Mouse (Mus musculus) intestine, embryonic 16.5 days (tissue): ENCODE data around the gene Tinagl1. TPM values are rescaled to one million over a fixed set of nuclear protein-coding genes. Genes with fewer than 3 reads are reported as not detected.

ENCODE experiments used
- ATAC-seq: fragments of 200-750 bp; cut with Nextera tagmentation; 2 replicates; pipeline ENCODE4 v1.8.0; 2017; ENCODE audit warnings: moderate TSS enrichment, moderate library complexity
- H3K27ac ChIP-seq: fragments of 300-500 bp; sonication (generic); 2 replicates; pipeline ENCODE4 v1.5.1; 2014; ENCODE audit warnings: mild to moderate bottlenecking, low read length
- H3K27me3 ChIP-seq: fragments of 300-500 bp; sonication (generic); replicated peaks from 2 replicates; pipeline ENCODE4 v1.6.1; 2014; ENCODE audit warnings: low read length, control low read depth, mixed read lengths; ENCODE audit not compliant: control insufficient read depth, insufficient read depth
- H3K36me3 ChIP-seq: fragments of 300-500 bp; sonication (generic); 2 replicates; pipeline ENCODE4 v1.6.1; 2014; ENCODE audit warnings: low read length, control low read depth; ENCODE audit not compliant: control insufficient read depth, insufficient read depth
- H3K4me1 ChIP-seq: fragments of 300-500 bp; sonication (generic); 2 replicates; pipeline ENCODE4 v1.6.1; 2014; ENCODE audit warnings: low read length, control low read depth, mixed read lengths; ENCODE audit not compliant: control insufficient read depth, insufficient read depth
- H3K4me2 ChIP-seq: fragments of 300-500 bp; sonication (generic); 2 replicates; pipeline ENCODE4 v1.6.1; 2014; ENCODE audit warnings: low read depth, low read length, control low read depth
- H3K4me3 ChIP-seq: fragments of 300-500 bp; sonication (generic); 2 replicates; pipeline ENCODE4 v1.5.1; 2014; ENCODE audit warnings: mild to moderate bottlenecking, low read length
- H3K9ac ChIP-seq: fragments of 300-500 bp; sonication (generic); 2 replicates; pipeline ENCODE4 v1.6.1; 2014; ENCODE audit warnings: low read depth, low read length
- H3K9me3 ChIP-seq: fragments of 300-500 bp; sonication (generic); 2 replicates; pipeline ENCODE4 v1.6.1; 2016; ENCODE audit warnings: low read length, control low read depth; ENCODE audit not compliant: control insufficient read depth
- WGBS: fragments of 180-500 bp; shearing (Covaris S2); extraction: QIAGEN DNeasy Blood & Tissue Kit; methylation state at CpG from one replicate; pipeline ENCODE4 v1.1.7; 2014; 5-methylcytosine and 5-hydroxymethylcytosine counted together
- polyA plus RNA-seq: library from polyadenylated mRNA; unstranded; fragments of >200 nt; fragmentation: Nextera tagmentation; extraction: Ambion mirVana; gene quantifications from 2 replicates; pipeline ENCODE4 v1.2.1, GENCODE M21; 2015

The Tinagl1 gene
- polyA plus RNA-seq, 1 experiment from 2014 or later: 80.3 TPM

DNA sequence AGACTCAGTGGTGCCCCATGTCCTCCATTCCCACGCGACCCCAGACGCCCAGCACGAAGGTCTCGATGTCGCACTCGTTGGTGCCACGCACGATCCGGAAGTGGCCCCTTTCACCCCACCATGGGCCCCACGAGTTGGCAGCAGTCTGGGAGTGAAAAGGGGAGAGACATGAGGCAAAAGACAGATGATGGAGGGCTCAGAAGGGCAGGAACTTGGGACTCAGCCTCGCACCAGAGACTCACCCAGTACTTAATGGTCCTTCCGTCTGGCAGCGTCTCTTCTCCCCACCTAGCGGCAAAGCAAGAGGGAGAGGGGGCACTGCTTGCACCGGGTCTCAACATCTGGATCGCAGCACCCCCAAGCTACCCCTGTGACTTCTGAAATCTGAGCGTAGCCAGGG is 8.9 kb downstream of the Tinagl1 start:
- H3K4me2 ChIP-seq: no peak overlapping the region
- H3K9me3 ChIP-seq: no peaks in the 10 kb centered on the region
- no peak for ATAC-seq
- H3K27me3 ChIP-seq: no peaks in the 10 kb centered on the region
- 79% methylated on average over 18 of the region's 18 CpGs for WGBS
- H3K9ac ChIP-seq: peak overlapping the region; percentile 29; the same call in 1 of the 2 replicates
- H3K4me3 ChIP-seq: no peak overlapping the region
- no peak overlapping the region for H3K27ac ChIP-seq
- H3K36me3 ChIP-seq: peaks cover 3% of the 10 kb centered on the region; the same call in 1 of the 2 replicates
- peaks cover 55% of the 10 kb centered on the region for H3K4me1 ChIP-seq

GRCm38 (mm10) chr4:130164121-130164520 is 10.8 kb downstream of the Tinagl1 start:
- Histone ChIP-seq H3K36me3 (no peaks in the 10 kb centered on the region), H3K4me3 (no peak overlapping the region), H3K4me2 (no peak overlapping the region), H3K9me3 (no peaks in the 10 kb centered on the region), H3K4me1 (peaks cover 51% of the 10 kb centered on the region), H3K27ac (no peak overlapping the region; the same call in 1 of the 2 replicates), H3K9ac (peak overlapping the region; percentile 62), H3K27me3 (no peaks in the 10 kb centered on the region)
- no peak for ATAC-seq
- WGBS: 80% methylated on average over 6 of the region's 6 CpGs

- H3K27me3 ChIP-seq: no peaks in the 10 kb centered on the region
- WGBS: 5% methylated on average over 20 of the region's 20 CpGs
- peak; percentile 22 for ATAC-seq
- H3K4me2 ChIP-seq: peak overlapping the region; percentile 48
- no peaks in the 10 kb centered on the region for H3K9me3 ChIP-seq
- H3K27ac ChIP-seq: peak overlapping the region; percentile 38
- no peaks in the 10 kb centered on the region for H3K36me3 ChIP-seq
- H3K4me3 ChIP-seq: peak overlapping the region; percentile 21
- H3K9ac ChIP-seq: peak overlapping the region; percentile 62
- peaks cover 44% of the 10 kb centered on the region for H3K4me1 ChIP-seq
Observed at GRCm38 (mm10) chr4:130163391-130163861, 11.5 kb downstream of the Tinagl1 start.

GRCm38 (mm10) chr4:130161349-130161748 is 13.6 kb downstream of the Tinagl1 start:
- no peaks in the 10 kb centered on the region for H3K9me3 ChIP-seq
- H3K27ac ChIP-seq: no peak overlapping the region
- peaks cover 30% of the 10 kb centered on the region for H3K4me1 ChIP-seq
- H3K27me3 ChIP-seq: no peaks in the 10 kb centered on the region
- no peaks in the 10 kb centered on the region for H3K36me3 ChIP-seq
- 42% methylated on average over 4 of the region's 4 CpGs for WGBS
- no peak for ATAC-seq
- no peak overlapping the region for H3K4me3 ChIP-seq
- no peak overlapping the region for H3K9ac ChIP-seq
- H3K4me2 ChIP-seq: no peak overlapping the region

GRCm38 (mm10) chr4:130156812-130157371 is 18.0 kb downstream of the Tinagl1 start:
- WGBS: 59% methylated on average over 12 of the region's 12 CpGs
- H3K27me3 ChIP-seq: peaks cover 6% of the 10 kb centered on the region; the same call in 1 of the 2 replicates
- H3K4me1 ChIP-seq: 0 out of 2 replicates have a peak, but pooled peaks cover 8% of the 10 kb centered on the region
- peak; percentile 87 for ATAC-seq
- H3K9me3 ChIP-seq: no peaks in the 10 kb centered on the region; the same call in 1 of the 2 replicates
- H3K9ac ChIP-seq: no peak overlapping the region
- no peak overlapping the region for H3K4me3 ChIP-seq
- no peak overlapping the region for H3K4me2 ChIP-seq
- no peaks in the 10 kb centered on the region for H3K36me3 ChIP-seq
- H3K27ac ChIP-seq: 0 out of 2 replicates have a peak overlapping the region, but pooled peaks have one; percentile 17

GRCm38 (mm10) chr4:130154250-130154649 is 20.7 kb downstream of the Tinagl1 start:
- H3K27me3 ChIP-seq: peaks cover 8% of the 10 kb centered on the region; the same call in 1 of the 2 replicates
- H3K4me1 ChIP-seq: 0 out of 2 replicates have a peak, but pooled peaks cover 6% of the 10 kb centered on the region
- H3K9me3 ChIP-seq: no peaks in the 10 kb centered on the region; the same call in 1 of the 2 replicates
- H3K9ac ChIP-seq: no peak overlapping the region
- no peak overlapping the region for H3K4me3 ChIP-seq
- no peak overlapping the region for H3K27ac ChIP-seq
- 75% methylated on average over 3 of the region's 3 CpGs for WGBS
- ATAC-seq: no peak
- H3K36me3 ChIP-seq: no peaks in the 10 kb centered on the region
- no peak overlapping the region for H3K4me2 ChIP-seq

GRCm38 (mm10) chr4:130148405-130148804 is 26.5 kb downstream of the Tinagl1 start:
- Histone ChIP-seq H3K4me2 (no peak overlapping the region), H3K4me1 (no peaks in the 10 kb centered on the region), H3K36me3 (no peaks in the 10 kb centered on the region), H3K27me3 (peaks cover 8% of the 10 kb centered on the region; the same call in 1 of the 2 replicates), H3K27ac (no peak overlapping the region), H3K9me3 (no peaks in the 10 kb centered on the region), H3K4me3 (no peak overlapping the region), H3K9ac (no peak overlapping the region)
- WGBS: 57% methylated on average over 10 of the region's 10 CpGs
- no peak for ATAC-seq

DNA sequence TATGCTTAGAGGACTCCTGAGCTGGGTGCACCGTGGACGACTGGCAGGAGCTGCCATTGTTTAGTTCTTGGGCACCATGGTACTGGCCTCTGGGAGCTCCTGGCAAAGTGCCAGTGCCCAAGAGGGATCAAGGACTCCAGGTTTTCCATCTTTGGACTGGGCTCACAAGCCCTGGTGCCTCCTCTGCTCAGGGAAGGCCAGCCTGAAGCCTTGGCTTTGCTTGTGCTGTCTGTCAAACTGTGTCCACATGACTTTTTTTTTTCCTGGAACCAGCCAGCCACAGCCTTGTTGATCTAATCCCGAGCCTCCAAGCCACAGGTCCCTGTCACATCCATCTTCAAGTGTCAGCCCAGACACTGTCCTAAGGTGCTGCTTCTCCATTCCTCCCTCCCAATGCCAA is 33.1 kb downstream of the Tinagl1 start:
- peaks cover 28% of the 10 kb centered on the region for H3K27me3 ChIP-seq
- peaks cover 3% of the 10 kb centered on the region; the same call in 1 of the 2 replicates for H3K4me1 ChIP-seq
- no peaks in the 10 kb centered on the region for H3K9me3 ChIP-seq
- no peak overlapping the region for H3K9ac ChIP-seq
- no peak for ATAC-seq
- no peak overlapping the region for H3K4me3 ChIP-seq
- 52% methylated on average over 3 of the region's 3 CpGs for WGBS
- H3K4me2 ChIP-seq: no peak overlapping the region
- no peak overlapping the region for H3K27ac ChIP-seq
- no peaks in the 10 kb centered on the region for H3K36me3 ChIP-seq

- no peak for ATAC-seq
- peaks cover 3% of the 10 kb centered on the region; the same call in 1 of the 2 replicates for H3K4me1 ChIP-seq
- WGBS: 50% methylated on average over 9 of the region's 9 CpGs
- H3K9ac ChIP-seq: no peak overlapping the region
- no peaks in the 10 kb centered on the region for H3K36me3 ChIP-seq
- no peak overlapping the region for H3K4me2 ChIP-seq
- H3K9me3 ChIP-seq: no peaks in the 10 kb centered on the region
- H3K27me3 ChIP-seq: peaks cover 28% of the 10 kb centered on the region
- no peak overlapping the region for H3K4me3 ChIP-seq
- no peak overlapping the region for H3K27ac ChIP-seq
Observed at GRCm38 (mm10) chr4:130140992-130141402, 33.9 kb downstream of the Tinagl1 start.
